Mouse (Mus musculus) forebrain, embryonic 12.5 days (tissue): ENCODE measurements around the gene Peg10. TPM values are rescaled to one million over a fixed set of nuclear protein-coding genes. Genes with fewer than 3 reads are reported as not detected.

Experiments used
- ATAC-seq: fragments of 200-750 bp; cut with Nextera tagmentation; 2 replicates; pipeline ENCODE4 v1.8.0; 2017; ENCODE audit warnings: moderate TSS enrichment; ENCODE audit not compliant: low FRiP score
- H3K27ac ChIP-seq: fragments of 300-500 bp; sonication (generic); 2 replicates; pipeline ENCODE4 v1.5.1; 2016; ENCODE audit warnings: mild to moderate bottlenecking
- H3K27me3 ChIP-seq: fragments of 300-500 bp; sonication (generic); 2 replicates; pipeline ENCODE4 v1.6.1; 2016; ENCODE audit warnings: mild to moderate bottlenecking
- H3K36me3 ChIP-seq: fragments of 300-500 bp; sonication (generic); replicated peaks from 2 replicates; pipeline ENCODE4 v1.6.1; 2016; ENCODE audit warnings: mild to moderate bottlenecking
- H3K4me1 ChIP-seq: fragments of 300-500 bp; sonication (generic); 2 replicates; pipeline ENCODE4 v1.6.1; 2016
- H3K4me2 ChIP-seq: fragments of 300-500 bp; sonication (generic); 2 replicates; pipeline ENCODE4 v1.6.1; 2016; ENCODE audit warnings: mild to moderate bottlenecking, moderate library complexity
- H3K4me3 ChIP-seq: fragments of 300-500 bp; sonication (generic); replicated peaks from 2 replicates; pipeline ENCODE4 v1.5.1; 2016; ENCODE audit warnings: mild to moderate bottlenecking
- H3K9ac ChIP-seq: fragments of 300-500 bp; sonication (generic); 2 replicates; pipeline ENCODE4 v1.6.1; 2016; ENCODE audit warnings: mild to moderate bottlenecking
- H3K9me3 ChIP-seq: fragments of 300-500 bp; sonication (generic); 2 replicates; pipeline ENCODE4 v1.6.1; 2016
- WGBS: fragments of 180-500 bp; shearing (Covaris S2); methylation state at CpG from one replicate; pipeline ENCODE4 v1.1.7; 2016; 5-methylcytosine and 5-hydroxymethylcytosine counted together
- polyA plus RNA-seq: library from polyadenylated mRNA; unstranded; fragments of >200 nt; fragmentation: Nextera tagmentation; extraction: Ambion mirVana; gene quantifications from 2 replicates; pipeline ENCODE4 v1.2.1, GENCODE M21; 2016

Gene Peg10
- polyA plus RNA-seq, 1 experiment from 2014 or later, result 9.4 TPM

- WGBS, result 80% methylated on average over 8 of the region's 8 CpGs
These were observed 13.9 kb upstream of the Peg10 start for GRCm38 (mm10) chr6:4733208-4733607.

GRCm38 (mm10) chr6:4736372-4736771 is 10.7 kb upstream of the Peg10 start:
- WGBS, result 85% methylated on average over 9 of the region's 9 CpGs
- Histone ChIP-seq H3K9ac (no peak overlapping the region), H3K27ac (no peak overlapping the region), H3K9me3 (no peaks in the 10 kb centered on the region), H3K4me1 (peaks cover 39% of the 10 kb centered on the region), H3K27me3 (peaks cover 4% of the 10 kb centered on the region; the same call in 1 of the 2 replicates), H3K4me3 (no peak overlapping the region), H3K36me3 (no peaks in the 10 kb centered on the region), H3K4me2 (no peak overlapping the region)
- ATAC-seq, result no peak

More at GRCm38 (mm10) chr6:4733208-4733607, 13.9 kb upstream of the Peg10 start:
- Histone ChIP-seq H3K27me3 (peaks cover 4% of the 10 kb centered on the region; the same call in 1 of the 2 replicates), H3K4me3 (no peak overlapping the region), H3K27ac (no peak overlapping the region), H3K4me2 (no peak overlapping the region), H3K9ac (no peak overlapping the region), H3K9me3 (no peaks in the 10 kb centered on the region), H3K36me3 (no peaks in the 10 kb centered on the region), H3K4me1 (peaks cover 12% of the 10 kb centered on the region)
- no peak for ATAC-seq

- H3K4me2 ChIP-seq, result peak overlapping the region; percentile 23
- peaks cover 47% of the 10 kb centered on the region for H3K4me1 ChIP-seq
- 16% methylated on average over 11 of the region's 11 CpGs for WGBS
These were observed 9.0 kb upstream of the Peg10 start for GRCm38 (mm10) chr6:4738034-4738629.

GRCm38 (mm10) chr6:4738717-4739116 is 8.4 kb upstream of the Peg10 start:
- Histone ChIP-seq H3K36me3 (no peaks in the 10 kb centered on the region), H3K4me1 (peaks cover 47% of the 10 kb centered on the region), H3K9me3 (no peaks in the 10 kb centered on the region), H3K27ac (no peak overlapping the region), H3K27me3 (peaks cover 7% of the 10 kb centered on the region; the same call in 1 of the 2 replicates), H3K4me2 (peak overlapping the region; percentile 23), H3K4me3 (no peak overlapping the region), H3K9ac (no peak overlapping the region)
- WGBS, result 2% methylated on average over 2 of the region's 2 CpGs
- ATAC-seq, result no peak

More at GRCm38 (mm10) chr6:4738034-4738629, 9.0 kb upstream of the Peg10 start:
- Histone ChIP-seq H3K27me3 (peaks cover 7% of the 10 kb centered on the region; the same call in 1 of the 2 replicates), H3K27ac (no peak overlapping the region), H3K36me3 (no peaks in the 10 kb centered on the region), H3K9ac (no peak overlapping the region), H3K4me3 (no peak overlapping the region), H3K9me3 (no peaks in the 10 kb centered on the region)
- ATAC-seq, result peak; percentile 21; the same call in 1 of the 2 replicates

- no peak overlapping the region for H3K4me3 ChIP-seq
- no peak overlapping the region for H3K9ac ChIP-seq
- no peaks in the 10 kb centered on the region for H3K9me3 ChIP-seq
- H3K4me1 ChIP-seq, result peaks cover 49% of the 10 kb centered on the region
- 3% methylated on average over 13 of the region's 13 CpGs for WGBS
- H3K36me3 ChIP-seq, result no peaks in the 10 kb centered on the region
- ATAC-seq, result peak; percentile 64; the same call in 1 of the 2 replicates
- H3K27ac ChIP-seq, result peak overlapping the region; percentile 68
- peak overlapping the region; percentile 21 for H3K4me2 ChIP-seq
- H3K27me3 ChIP-seq, result peaks cover 7% of the 10 kb centered on the region; the same call in 1 of the 2 replicates
These were observed 7.4 kb upstream of the Peg10 start for GRCm38 (mm10) chr6:4739522-4740355.

- Histone ChIP-seq H3K27ac (0 out of 2 replicates have a peak overlapping the region, but pooled peaks have one; percentile 26), H3K9me3 (no peaks in the 10 kb centered on the region), H3K36me3 (no peaks in the 10 kb centered on the region), H3K4me3 (no peak overlapping the region), H3K4me2 (peak overlapping the region; percentile 1), H3K27me3 (peaks cover 7% of the 10 kb centered on the region; the same call in 1 of the 2 replicates), H3K4me1 (peaks cover 49% of the 10 kb centered on the region), H3K9ac (no peak overlapping the region)
- 10% methylated on average over 6 of the region's 6 CpGs for WGBS
- ATAC-seq, result no peak; the same call in 1 of the 2 replicates
These were observed 6.6 kb upstream of the Peg10 start for GRCm38 (mm10) chr6:4740511-4740910.

- Histone ChIP-seq H3K4me2 (peak overlapping the region; percentile 59), H3K9ac (peak overlapping the region; percentile 71), H3K27me3 (0 out of 2 replicates have a peak, but pooled peaks cover 3% of the 10 kb centered on the region), H3K27ac (peak overlapping the region; percentile 83), H3K4me1 (peaks cover 12% of the 10 kb centered on the region), H3K36me3 (no peaks in the 10 kb centered on the region), H3K9me3 (peaks cover 20% of the 10 kb centered on the region), H3K4me3 (peak overlapping the region; percentile 50)
- WGBS, result 48% methylated on average over 22 of the region's 22 CpGs
- no peak for ATAC-seq
These were observed 940 bp upstream of the Peg10 start for GRCm38 (mm10) chr6:4746036-4746695.

GRCm38 (mm10) chr6:4747677-4748505 is 785 bp downstream of the Peg10 start:
- H3K36me3 ChIP-seq, result no peaks in the 10 kb centered on the region
- peak overlapping the region; percentile 50 for H3K4me3 ChIP-seq
- 0 out of 2 replicates have a peak, but pooled peaks cover 3% of the 10 kb centered on the region for H3K4me1 ChIP-seq
- peak; percentile 37; the same call in 1 of the 2 replicates for ATAC-seq
- peaks cover 20% of the 10 kb centered on the region for H3K9me3 ChIP-seq
- no peaks in the 10 kb centered on the region for H3K27me3 ChIP-seq
- H3K27ac ChIP-seq, result peak overlapping the region; percentile 64; the same call in 1 of the 2 replicates
- peak overlapping the region; percentile 59 for H3K4me2 ChIP-seq
- peak overlapping the region; percentile 55 for H3K9ac ChIP-seq
- WGBS, result 59% methylated on average over 71 of the region's 71 CpGs

- Histone ChIP-seq H3K27ac (peak overlapping the region; percentile 64; the same call in 1 of the 2 replicates), H3K27me3 (no peaks in the 10 kb centered on the region), H3K4me2 (peak overlapping the region; percentile 59), H3K9ac (0 out of 2 replicates have a peak overlapping the region, but pooled peaks have one; percentile 55), H3K4me1 (0 out of 2 replicates have a peak, but pooled peaks cover 3% of the 10 kb centered on the region), H3K9me3 (peaks cover 20% of the 10 kb centered on the region), H3K36me3 (no peaks in the 10 kb centered on the region), H3K4me3 (peak overlapping the region; percentile 50)
- ATAC-seq, result peak; percentile 43
- 48% methylated on average over 15 of the region's 15 CpGs for WGBS
These were observed 1.4 kb downstream of the Peg10 start for GRCm38 (mm10) chr6:4748506-4748961.

GRCm38 (mm10) chr6:4749091-4749490 is 2.0 kb downstream of the Peg10 start:
- WGBS, result 60% methylated on average over 13 of the region's 22 CpGs
- Histone ChIP-seq H3K4me3 (peak overlapping the region; percentile 50), H3K27me3 (no peaks in the 10 kb centered on the region), H3K27ac (no peak overlapping the region), H3K36me3 (peaks cover 1% of the 10 kb centered on the region; the same call in 1 of the 2 replicates), H3K9ac (no peak overlapping the region), H3K4me1 (0 out of 2 replicates have a peak, but pooled peaks cover under 1% of the 10 kb centered on the region), H3K4me2 (peak overlapping the region; percentile 59), H3K9me3 (peaks cover 20% of the 10 kb centered on the region)
- peak; percentile 91 for ATAC-seq

GRCm38 (mm10) chr6:4751355-4751754 is 4.2 kb downstream of the Peg10 start:
- Histone ChIP-seq H3K27me3 (no peaks in the 10 kb centered on the region), H3K4me3 (no peak overlapping the region), H3K4me1 (no peaks in the 10 kb centered on the region), H3K9ac (no peak overlapping the region), H3K9me3 (peaks cover 36% of the 10 kb centered on the region), H3K27ac (no peak overlapping the region), H3K36me3 (peaks cover 24% of the 10 kb centered on the region), H3K4me2 (no peak overlapping the region)
- ATAC-seq, result no peak
- 77% methylated on average over 4 of the region's 4 CpGs for WGBS
